Mouse (Mus musculus) cerebellum, postnatal 25 days (tissue): ENCODE results near the gene Spata13.

Experiments used
- DNase-seq, 2 experiments: peaks; one replicate each; pipeline ENCODE4 v3.0.0; 2021; ENCODE audit warnings: mixed read lengths in 2 of 2

The Spata13 gene

DNA sequence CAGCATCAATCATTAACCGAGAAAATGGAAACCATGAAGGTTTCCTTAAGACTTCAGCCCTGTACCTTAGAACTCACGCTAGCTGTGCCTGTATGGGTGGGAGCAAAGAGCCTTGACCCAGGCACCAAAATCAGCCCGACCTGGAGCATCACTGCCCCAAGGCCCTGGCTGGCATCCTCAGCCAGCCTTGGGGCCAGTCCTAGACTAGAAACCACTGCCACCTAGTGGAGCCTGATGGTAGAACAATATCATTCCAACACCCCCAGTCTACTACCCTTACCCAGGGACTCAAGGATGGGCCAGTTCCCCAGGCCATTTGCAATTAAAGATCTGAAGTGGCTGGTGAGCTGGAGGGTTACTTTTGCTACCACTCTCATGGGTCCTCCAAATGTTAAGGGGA lies 156.3 kb downstream of the Spata13 start:
- peak; percentile 50 to 75 for DNase-seq

DNA sequence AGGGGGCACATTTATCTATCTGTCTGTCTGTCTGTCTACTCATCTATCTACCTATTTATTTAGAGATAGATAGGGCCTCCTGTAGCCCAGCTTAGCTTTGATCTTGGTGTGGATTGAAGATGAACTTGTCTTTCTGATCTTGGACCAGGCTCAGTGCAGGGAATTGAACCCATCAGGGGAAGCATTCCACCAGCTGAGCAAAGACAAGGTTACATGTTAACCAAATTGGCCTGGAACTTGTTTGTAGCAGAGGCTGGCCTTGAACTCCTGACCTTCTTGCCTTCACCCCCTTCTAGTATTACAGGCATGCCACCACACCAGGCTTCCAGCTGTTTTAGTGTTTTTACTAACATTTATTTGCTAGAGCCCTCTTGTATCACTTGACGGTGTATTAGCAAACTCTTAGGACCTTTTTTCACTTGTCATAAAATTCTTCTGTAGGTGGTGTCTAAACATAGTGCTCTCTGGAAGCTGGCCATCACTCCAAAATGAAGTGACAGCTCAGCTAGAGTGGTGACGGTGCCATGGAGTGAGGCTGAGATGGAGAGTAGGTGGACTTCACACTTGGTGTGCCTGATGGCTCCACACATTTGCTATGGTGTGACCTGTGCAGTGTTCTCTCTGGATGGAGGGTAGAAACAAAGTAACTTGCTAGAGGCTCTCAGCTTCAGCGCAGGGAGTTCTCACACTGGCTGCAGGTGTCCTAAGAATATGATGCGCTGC lies 163.0 kb downstream of the Spata13 start:
- DNase-seq = no peak

DNA sequence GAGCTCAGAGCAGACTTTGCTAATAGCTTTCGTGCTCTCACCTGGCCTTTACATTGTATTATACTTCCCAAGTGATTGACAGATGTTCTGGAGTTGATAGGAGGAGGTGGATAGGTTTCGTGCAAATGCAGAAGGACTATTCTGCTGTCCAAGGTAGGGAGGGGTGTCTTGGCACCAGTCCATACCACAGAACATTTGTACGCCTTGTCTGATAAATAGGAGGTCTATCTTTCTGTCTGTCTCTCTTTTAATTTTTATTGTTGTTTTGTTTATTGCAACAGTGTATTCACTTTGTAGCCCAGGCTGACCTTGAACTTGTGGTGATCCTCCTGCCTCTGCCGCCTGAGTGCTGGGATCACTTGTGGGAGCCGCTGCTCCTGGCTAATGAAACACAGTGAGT lies 163.8 kb downstream of the Spata13 start:
- no peak for DNase-seq

DNA sequence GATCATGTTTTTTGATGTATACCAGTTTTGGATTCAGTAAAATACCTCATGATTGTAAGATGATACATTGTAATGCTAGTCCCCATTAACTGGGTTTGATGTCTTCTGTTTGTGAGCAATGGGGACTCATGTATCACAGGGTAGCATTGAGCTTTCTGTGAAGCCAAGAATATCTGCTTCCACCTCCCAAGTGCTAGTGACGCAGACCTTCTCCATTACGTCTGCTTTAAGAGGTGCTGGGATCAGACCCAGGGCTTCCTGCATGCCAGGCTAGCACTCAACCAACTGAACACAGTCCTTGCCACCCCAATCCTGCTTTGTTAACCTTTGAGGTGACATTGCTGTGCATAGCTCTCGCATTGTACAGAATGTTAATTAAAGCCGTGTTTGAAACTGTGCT lies 164.9 kb downstream of the Spata13 start:
- no peak for DNase-seq

DNA sequence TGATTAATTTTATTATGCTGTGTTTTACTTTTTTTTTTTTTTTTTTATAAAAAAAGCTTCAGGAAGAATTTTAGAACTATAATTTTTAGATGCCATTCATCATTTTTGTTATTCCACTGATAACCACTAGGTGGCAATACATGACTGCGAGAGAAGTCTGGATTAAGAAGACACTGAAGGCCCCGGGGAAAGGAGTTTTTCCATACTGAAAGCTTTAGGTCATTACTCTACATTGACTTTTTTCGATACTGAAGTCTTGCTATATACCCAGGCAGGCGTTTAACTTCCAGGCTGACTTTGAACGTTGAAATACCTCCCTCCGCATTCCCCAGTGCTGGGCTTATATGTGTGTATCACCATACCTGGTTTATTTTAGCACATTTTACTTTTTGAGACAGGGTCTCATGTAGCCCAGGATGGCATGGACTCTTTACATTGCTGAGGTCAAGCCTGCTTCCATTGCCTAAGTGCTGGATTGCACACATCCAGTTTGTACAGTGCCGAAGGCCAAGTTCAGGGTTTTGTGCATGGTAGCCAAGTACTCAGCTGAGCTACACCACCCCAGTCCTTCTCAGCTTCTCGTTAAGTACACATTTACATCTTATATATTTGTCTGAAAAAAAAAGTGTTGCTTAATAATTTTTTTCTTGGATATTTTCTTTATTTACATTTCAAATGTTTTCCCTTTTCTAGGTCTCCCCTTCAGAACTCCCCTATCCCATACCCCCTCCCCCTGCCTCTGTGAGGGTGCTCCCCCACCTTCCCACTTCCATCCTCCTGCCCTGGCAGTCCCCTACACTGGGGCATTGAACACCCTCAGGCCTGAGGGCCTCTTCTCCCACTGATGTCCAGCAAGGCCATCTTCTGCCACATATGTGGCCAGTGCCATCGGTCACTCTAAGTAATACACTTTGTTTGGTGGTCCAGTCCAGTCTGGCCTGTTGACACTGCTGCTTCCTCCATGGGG lies 166.2 kb downstream of the Spata13 start:
- no peak for DNase-seq

DNA sequence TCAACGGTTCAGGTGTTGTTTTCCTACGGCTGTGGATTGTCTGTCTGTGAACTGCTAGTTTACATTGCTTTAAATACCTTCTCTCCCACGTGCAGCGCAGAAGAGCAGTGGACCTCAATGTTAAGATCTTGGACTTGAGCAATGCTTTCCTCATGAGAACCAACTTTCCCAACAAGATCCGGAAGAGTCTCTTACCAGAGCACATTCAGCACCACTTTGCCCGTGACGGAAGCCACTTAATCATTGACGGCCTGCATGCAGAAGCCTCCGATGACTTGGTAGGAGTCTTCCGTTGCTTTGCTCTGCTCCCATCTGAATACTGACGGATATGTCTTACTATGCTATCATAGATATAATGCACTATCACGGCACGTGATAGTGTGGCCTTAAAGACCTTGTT lies 168.2 kb downstream of the Spata13 start:
- no peak for DNase-seq

DNA sequence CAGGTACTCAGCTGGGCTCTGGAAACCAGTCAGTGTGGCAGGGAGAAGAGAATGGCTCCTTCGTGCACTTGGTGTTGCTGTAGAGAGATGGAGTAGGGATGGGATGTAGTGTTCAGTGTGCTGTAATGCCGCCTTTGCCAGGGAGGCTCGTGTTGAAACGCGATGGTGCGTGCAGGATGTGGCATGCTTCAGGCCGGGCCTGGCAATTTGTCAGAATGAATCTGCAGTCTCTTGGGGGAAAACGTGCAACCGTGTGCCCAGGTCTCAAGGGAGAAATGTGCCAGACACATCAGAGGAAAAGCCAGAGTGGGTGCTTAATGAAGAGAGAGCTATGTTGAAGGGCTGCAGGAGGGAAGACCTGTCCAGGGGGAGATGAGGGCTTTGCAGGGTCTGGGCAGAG lies 171.2 kb downstream of the Spata13 start:
- DNase-seq = no peak

DNA sequence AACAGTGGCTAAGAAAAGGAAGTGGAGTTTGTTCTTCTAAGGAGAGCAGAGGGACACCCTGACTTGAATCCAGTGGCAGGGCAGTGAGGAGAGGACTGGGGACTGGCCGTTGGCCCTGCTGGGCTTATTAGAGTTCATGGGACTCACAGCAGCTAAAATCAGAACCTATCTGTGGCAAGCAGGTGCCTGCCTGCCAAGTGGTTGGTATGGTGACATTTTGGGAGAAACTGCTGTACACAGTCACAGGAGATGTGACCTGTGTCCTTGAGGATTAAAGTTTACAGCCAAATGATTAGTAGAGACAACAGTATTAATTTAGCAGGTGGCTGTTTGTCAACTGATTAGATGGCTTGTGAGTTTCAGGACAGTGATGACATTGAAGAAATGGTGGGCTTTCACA lies 172.1 kb downstream of the Spata13 start:
- no peak for DNase-seq

DNA sequence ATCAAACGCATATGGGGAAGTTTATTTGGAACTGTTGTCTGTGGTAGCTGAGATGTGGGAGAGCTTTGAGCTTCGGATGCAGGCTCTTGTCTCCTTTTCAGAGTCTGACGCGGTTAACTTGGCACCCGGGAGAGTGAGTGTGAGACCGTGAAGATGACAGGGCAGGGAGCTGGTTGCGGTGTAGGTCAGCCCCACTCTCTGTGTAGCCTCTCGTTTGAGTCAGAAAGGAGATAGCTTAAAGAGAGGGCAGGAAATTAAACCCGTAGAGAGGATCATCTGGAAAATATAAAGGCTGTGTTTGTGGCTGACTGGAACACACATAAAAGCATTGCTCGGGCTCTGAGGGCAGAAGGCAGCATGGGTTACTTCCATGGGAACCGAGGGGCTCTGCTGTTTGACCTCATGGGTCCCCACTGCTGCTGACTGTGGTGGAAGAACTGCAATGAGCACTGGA lies 173.1 kb downstream of the Spata13 start:
- DNase-seq = no peak

DNA sequence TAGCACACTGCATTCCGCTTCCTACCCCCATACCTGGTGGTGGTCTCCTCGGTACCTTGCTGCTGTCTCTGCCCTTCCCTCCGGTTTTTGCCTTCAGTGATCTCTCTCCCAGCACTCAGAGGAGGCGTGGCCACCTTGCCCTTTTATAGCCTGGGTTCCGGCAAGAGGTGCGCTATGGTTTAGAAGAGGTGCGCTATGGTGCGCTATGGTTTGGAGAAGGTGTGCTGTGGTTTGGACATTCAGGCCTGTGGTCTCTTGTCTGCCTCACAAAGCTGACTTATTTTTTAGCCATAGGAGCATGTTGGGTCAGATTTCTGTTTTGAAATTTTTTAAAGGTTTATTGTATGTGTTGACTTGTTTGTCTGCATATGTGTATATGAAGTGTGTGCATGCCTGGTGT lies 176.1 kb downstream of the Spata13 start:
- DNase-seq = no peak

DNA sequence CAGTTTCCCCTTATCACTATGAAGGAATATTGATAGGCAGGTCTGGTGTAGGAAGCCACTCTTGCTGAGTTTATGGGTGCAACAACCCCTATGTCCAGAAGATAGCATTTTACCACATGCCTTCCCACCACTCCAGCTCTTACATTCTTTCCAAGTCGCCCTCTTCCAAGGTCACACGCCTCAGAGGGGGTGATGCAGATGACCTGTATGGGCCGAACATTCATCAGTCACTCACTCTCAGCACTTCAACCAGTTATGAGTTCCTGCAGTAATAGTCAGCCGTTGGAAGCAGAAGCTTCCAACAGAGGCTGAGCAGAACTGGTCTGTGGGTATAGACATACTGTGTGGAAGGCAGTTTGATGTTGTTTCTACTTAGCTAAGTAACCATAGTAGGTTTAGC lies 177.7 kb downstream of the Spata13 start:
- DNase-seq = no peak
